Comparison of ENCODE assay signal across 9 mouse cellular contexts in genomic region chr4:139597286-139598284, GRCm38 (mm10). TPM values are rescaled to one million over a fixed set of nuclear protein-coding genes. Genes with fewer than 3 reads are reported as not detected.
DNase-seq lines count a peak whose midpoint lies in the region; ATAC-seq and TF ChIP-seq lines count a peak whose summit lies in the region.
"Had no signal": no experiment of that assay in that cellular context is flagged by ENCODE, and none has a peak within 500 bp of the region (broad histone marks: within the 10 kb centered on the region; RNA-seq: fewer than 3 reads in every experiment).

No protein-coding gene starts in this region.

- peak overlapping the region; percentile 69 for H3K4me2 ChIP-seq in heart, embryonic 13.5 days
- H3K4me2 ChIP-seq in hindbrain, embryonic 11.5 days (replicated peaks; ENCODE audit: low read depth, low read length), result no peak overlapping the region
- no peak overlapping the region for H3K4me2 ChIP-seq in midbrain, embryonic 13.5 days (replicated peaks)

- WGBS in heart, embryonic 13.5 days, result 37% methylated on average over 20 of the region's 20 CpGs
- 62% methylated on average over 20 of the region's 20 CpGs for whole genome bisulfite sequencing in hindbrain, embryonic 11.5 days
- 66% methylated on average over 19 of the region's 20 CpGs for WGBS in midbrain, embryonic 13.5 days

- H3K36me3 ChIP-seq in heart, embryonic 13.5 days, result no peaks in the 10 kb centered on the region
- H3K36me3 ChIP-seq in E14TG2a.4 (ENCODE audit: insufficient read depth, low read length), result no peaks in the 10 kb centered on the region
- no peaks in the 10 kb centered on the region for H3K36me3 ChIP-seq in hindbrain, embryonic 11.5 days (ENCODE audit: control insufficient read depth, insufficient read depth, low read length)
- H3K36me3 ChIP-seq in midbrain, embryonic 13.5 days, result no peaks in the 10 kb centered on the region

- DNase-seq in heart, adult 18-20 months, result no peak
- DNase-seq in hindbrain, embryonic 11.5 days (ENCODE audit: low spot score), result no peak
- DNase-seq in spleen, postnatal 10 days (ENCODE audit: low spot score in 2 of 2), result no peak
- no peak for DNase-seq in embryo, embryonic 11 days
- no peak for DNase-seq in layer of hippocampus, adult 18-20 months (ENCODE audit: low spot score in 2 of 2)

- H3K4me1 ChIP-seq in heart, embryonic 13.5 days, result peaks cover 77% of the 10 kb centered on the region
- peaks cover 99% of the 10 kb centered on the region for H3K4me1 ChIP-seq in E14TG2a.4 (replicated peaks; ENCODE audit: low read depth, low read length)
- H3K4me1 ChIP-seq in hindbrain, embryonic 11.5 days (replicated peaks; ENCODE audit: control insufficient read depth, insufficient read depth, low read length), result peaks cover 29% of the 10 kb centered on the region
- peaks cover 66% of the 10 kb centered on the region for H3K4me1 ChIP-seq in midbrain, embryonic 13.5 days (replicated peaks)

- TF ChIP-seq CTCF in E14TG2a.4 (conservative IDR thresholded peaks at IDR 0.05; ENCODE audit: low read length), result no peak

- peak overlapping the region; percentile 39; the same call in 1 of the 2 replicates for H3K4me3 ChIP-seq in heart, embryonic 13.5 days
- H3K4me3 ChIP-seq in E14TG2a.4 (replicated peaks; ENCODE audit: low read length), result peak overlapping the region; percentile 73
- no peak overlapping the region for H3K4me3 ChIP-seq in hindbrain, embryonic 11.5 days (ENCODE audit: low read depth, low read length)
- no peak overlapping the region for H3K4me3 ChIP-seq in midbrain, embryonic 13.5 days (replicated peaks)

- H3K27ac ChIP-seq in heart, embryonic 13.5 days (replicated peaks), result peak overlapping the region; percentile 97
- 0 out of 2 replicates have a peak overlapping the region, but pooled peaks have one; percentile 12 for H3K27ac ChIP-seq in hindbrain, embryonic 11.5 days (ENCODE audit: low read depth, low read length)
- peak overlapping the region; percentile 30; the same call in 1 of the 2 replicates for H3K27ac ChIP-seq in midbrain, embryonic 13.5 days

- peak overlapping the region; percentile 75 for H3K9ac ChIP-seq in heart, embryonic 13.5 days
- no peak overlapping the region for H3K9ac ChIP-seq in hindbrain, embryonic 11.5 days (ENCODE audit: low read depth, low read length)
- no peak overlapping the region for H3K9ac ChIP-seq in midbrain, embryonic 13.5 days (replicated peaks)

- ATAC-seq in heart, embryonic 13.5 days (ENCODE audit: extremely low read depth, insufficient number of reproducible peaks, low FRiP score, low TSS enrichment), result no peak
- no peak for ATAC-seq in hindbrain, embryonic 11.5 days (ENCODE audit: low FRiP score)
- ATAC-seq in midbrain, embryonic 13.5 days, result peak; percentile 18; the same call in 1 of the 2 replicates
- ATAC-seq: Patski had no signal

- no peaks in the 10 kb centered on the region for H3K27me3 ChIP-seq in heart, embryonic 13.5 days (replicated peaks)
- no peaks in the 10 kb centered on the region for H3K27me3 ChIP-seq in E14TG2a.4 (ENCODE audit: insufficient read depth, low read length)
- no peaks in the 10 kb centered on the region for H3K27me3 ChIP-seq in hindbrain, embryonic 11.5 days (ENCODE audit: control insufficient read depth, insufficient read depth, low read length)
- H3K27me3 ChIP-seq in midbrain, embryonic 13.5 days, result 0 out of 2 replicates have a peak, but pooled peaks cover 3% of the 10 kb centered on the region
- H3K27me3 ChIP-seq: Patski had no signal

- H3K9me3 ChIP-seq in heart, embryonic 13.5 days, result no peaks in the 10 kb centered on the region
- no peaks in the 10 kb centered on the region for H3K9me3 ChIP-seq in E14TG2a.4 (ENCODE audit: low read length)
- H3K9me3 ChIP-seq in hindbrain, embryonic 11.5 days (ENCODE audit: control insufficient read depth, low read length), result no peaks in the 10 kb centered on the region
- H3K9me3 ChIP-seq in midbrain, embryonic 13.5 days, result no peaks in the 10 kb centered on the region

RNA-seq across cellular contexts. Expression of gene Gm21969, which starts 5.4 kb away (rescaled TPM):
- polyA plus RNA-seq in heart, embryonic 13.5 days (2015; fragmentation: Nextera tagmentation; extraction: Ambion mirVana), result not detected in 2 replicates
- total RNA-seq in heart, adult 18-20 months (2021), result not detected
- polyA plus RNA-seq in hindbrain, embryonic 11.5 days (2014; fragmentation: Nextera tagmentation; extraction: Ambion mirVana), result not detected in 2 replicates
- not detected in 2 replicates for polyA plus RNA-seq in midbrain, embryonic 13.5 days (2015; fragmentation: Nextera tagmentation; extraction: Ambion mirVana)
- total RNA-seq in layer of hippocampus, adult 18-20 months (2021), result not detected
- polyA plus RNA-seq: Patski had no signal

RNA-seq across cellular contexts. Expression of gene Aldh4a1, which starts 25.1 kb away (rescaled TPM):
- 18.8 and 23.2 TPM in 2 replicates for polyA plus RNA-seq in heart, embryonic 13.5 days (2015; fragmentation: Nextera tagmentation; extraction: Ambion mirVana)
- total RNA-seq in heart, adult 18-20 months (2021), result 10 to 100 TPM; 84.7 to 90.8 TPM
- 7.8 and 8.8 TPM in 2 replicates for polyA plus RNA-seq in hindbrain, embryonic 11.5 days (2014; fragmentation: Nextera tagmentation; extraction: Ambion mirVana)
- 18.0 and 20.0 TPM in 2 replicates for polyA plus RNA-seq in midbrain, embryonic 13.5 days (2015; fragmentation: Nextera tagmentation; extraction: Ambion mirVana)
- total RNA-seq in layer of hippocampus, adult 18-20 months (2021), result 10 to 100 TPM; 19.6 to 21.4 TPM

RNA-seq across cellular contexts. Expression of gene Tas1r2, which starts 55.8 kb away (rescaled TPM):
- not detected in 2 replicates for polyA plus RNA-seq in heart, embryonic 13.5 days (2015; fragmentation: Nextera tagmentation; extraction: Ambion mirVana)
- not detected for total RNA-seq in heart, adult 18-20 months (2021)
- polyA plus RNA-seq in hindbrain, embryonic 11.5 days (2014; fragmentation: Nextera tagmentation; extraction: Ambion mirVana), result not detected in 2 replicates
- not detected in 2 replicates for polyA plus RNA-seq in midbrain, embryonic 13.5 days (2015; fragmentation: Nextera tagmentation; extraction: Ambion mirVana)
- total RNA-seq in layer of hippocampus, adult 18-20 months (2021), result not detected

Comparison
In these comparisons a context has a peak if more than half of its experiments do, and no peak if none do; other contexts are left out.
1. H3K27ac ChIP-seq: peak in every context shown above with its lines; median percentile 97 in heart, embryonic 13.5 days; 30 in midbrain, embryonic 13.5 days; 12 in hindbrain, embryonic 11.5 days.
2. H3K4me3 ChIP-seq: peak in heart, embryonic 13.5 days (single experiment) and E14TG2a.4 (single experiment); none in hindbrain, embryonic 11.5 days (single experiment) and midbrain, embryonic 13.5 days (single experiment).